Mouse (Mus musculus) lung, embryonic 14.5 days (tissue): Measurements from ENCODE around the gene Prpsap2. TPM values are rescaled to one million over a fixed set of nuclear protein-coding genes. Genes with fewer than 3 reads are reported as not detected.
"Not testable (repeated sequence)": the region's sequence is repeated elsewhere in the genome, so short reads cannot be mapped to it uniquely, and the experiment has no call there.

Experiments used
- ATAC-seq: fragments of 200-750 bp; cut with Nextera tagmentation; 2 replicates; pipeline ENCODE4 v1.8.0; 2017; ENCODE audit warnings: mild to moderate bottlenecking, moderate TSS enrichment, moderate library complexity; ENCODE audit not compliant: insufficient read depth
- DNase-seq: peaks from one replicate; pipeline ENCODE4 v3.0.0-alpha.2; 2015
- H3K27ac ChIP-seq: fragments of 300-500 bp; sonication (generic); 2 replicates; pipeline ENCODE4 v1.5.1; 2014; ENCODE audit warnings: low read depth, mild to moderate bottlenecking, moderate library complexity
- H3K27me3 ChIP-seq: fragments of 300-500 bp; sonication (generic); 2 replicates; pipeline ENCODE4 v1.6.1; 2014; ENCODE audit warnings: low read length, control low read depth; ENCODE audit not compliant: insufficient read depth
- H3K36me3 ChIP-seq: fragments of 300-500 bp; sonication (generic); 2 replicates; pipeline ENCODE4 v1.6.1; 2014; ENCODE audit warnings: control low read depth; ENCODE audit not compliant: insufficient read depth
- H3K4me1 ChIP-seq: fragments of 300-500 bp; sonication (generic); 2 replicates; pipeline ENCODE4 v1.6.1; 2014; ENCODE audit warnings: antibody characterized with exemption, control low read depth; ENCODE audit not compliant: insufficient read depth
- H3K4me2 ChIP-seq: fragments of 300-500 bp; sonication (generic); 2 replicates; pipeline ENCODE4 v1.6.1; 2014; ENCODE audit warnings: mild to moderate bottlenecking
- H3K4me3 ChIP-seq: fragments of 300-500 bp; sonication (generic); 2 replicates; pipeline ENCODE4 v1.5.1; 2014; ENCODE audit warnings: low read depth, low read length
- H3K9ac ChIP-seq: fragments of 300-500 bp; sonication (generic); 2 replicates; pipeline ENCODE4 v1.6.1; 2014
- H3K9me3 ChIP-seq: fragments of 300-500 bp; sonication (generic); 2 replicates; pipeline ENCODE4 v1.6.1; 2016; ENCODE audit warnings: low read depth, low read length, control low read depth
- CTCF ChIP-seq: IDR thresholded peaks from 2 replicates; pipeline ENCODE4 v1.5.1; 2016; ENCODE audit warnings: antibody characterized with exemption, low read depth
- WGBS: fragments of 180-500 bp; shearing (Covaris S2); extraction: QIAGEN DNeasy Blood & Tissue Kit; methylation state at CpG from one replicate; pipeline ENCODE4 v1.1.7; 2014; 5-methylcytosine and 5-hydroxymethylcytosine counted together
- polyA plus RNA-seq: library from polyadenylated mRNA; unstranded; fragments of >200 nt; fragmentation: Nextera tagmentation; extraction: Ambion mirVana; gene quantifications from 2 replicates; pipeline ENCODE4 v1.2.1, GENCODE M21; 2014

Prpsap2 gene
- 26.7 and 28.6 TPM in 2 replicates for polyA plus RNA-seq

DNA sequence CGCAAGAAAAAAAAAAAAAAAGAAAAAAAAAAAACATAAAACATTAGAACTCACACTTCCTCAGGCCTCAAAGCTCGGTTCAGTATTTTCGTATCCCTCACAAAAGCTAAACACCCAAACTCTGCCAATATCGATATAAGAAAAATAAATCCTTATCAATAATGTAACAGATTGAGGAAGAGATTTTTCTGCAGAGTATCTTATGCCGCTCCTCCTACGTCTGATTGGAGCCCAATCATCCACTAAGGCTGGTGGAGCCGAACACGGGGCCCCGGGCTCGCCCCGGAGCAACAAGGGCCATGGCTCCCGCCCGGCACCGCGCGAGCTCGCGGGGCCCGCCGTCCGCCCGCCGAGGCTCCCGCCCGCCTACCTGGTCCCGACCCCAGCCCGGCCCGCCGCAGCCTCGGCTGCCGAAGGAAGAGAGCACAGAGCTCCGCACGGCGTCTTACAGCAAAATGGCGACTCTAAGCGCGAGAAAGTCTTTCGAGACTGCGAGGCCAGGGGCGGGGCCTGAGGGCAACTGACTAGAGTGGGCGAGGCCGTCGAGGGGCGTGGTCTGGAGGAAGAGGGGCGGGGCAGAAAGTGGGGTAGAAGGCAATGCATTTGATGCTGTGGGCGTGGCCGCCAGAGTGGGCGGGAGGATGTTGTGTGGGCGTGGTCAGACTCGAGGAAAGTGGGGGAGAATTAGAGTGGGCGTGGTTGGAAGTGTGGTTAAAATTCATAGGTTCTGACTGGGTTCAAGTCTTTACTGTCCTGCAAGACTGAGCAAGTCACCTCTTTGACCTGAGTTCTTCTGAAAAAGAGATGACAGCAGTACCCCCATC is at the start of gene Prpsap2:
TSS of gene Prpsap2 (minus strand) at position 505 of the 824 bp plus-strand sequence.
- Histone ChIP-seq H3K4me1 (no peaks in the 10 kb centered on the region), H3K9ac (peak within 1 kb of the TSS; percentile 77), H3K27me3 (no peaks in the 10 kb centered on the region), H3K27ac (peak within 1 kb of the TSS; percentile 87), H3K9me3 (no peaks in the 10 kb centered on the region), H3K4me3 (peak within 1 kb of the TSS; percentile 60), H3K36me3 (no peaks in the 10 kb centered on the region), H3K4me2 (peak within 1 kb of the TSS; percentile 73)
- peak; percentile 95 for ATAC-seq
- peak; percentile 99 for DNase-seq
- no peak for TF ChIP-seq CTCF
- under 1% methylated on average over 51 of the region's 51 CpGs for WGBS

DNA sequence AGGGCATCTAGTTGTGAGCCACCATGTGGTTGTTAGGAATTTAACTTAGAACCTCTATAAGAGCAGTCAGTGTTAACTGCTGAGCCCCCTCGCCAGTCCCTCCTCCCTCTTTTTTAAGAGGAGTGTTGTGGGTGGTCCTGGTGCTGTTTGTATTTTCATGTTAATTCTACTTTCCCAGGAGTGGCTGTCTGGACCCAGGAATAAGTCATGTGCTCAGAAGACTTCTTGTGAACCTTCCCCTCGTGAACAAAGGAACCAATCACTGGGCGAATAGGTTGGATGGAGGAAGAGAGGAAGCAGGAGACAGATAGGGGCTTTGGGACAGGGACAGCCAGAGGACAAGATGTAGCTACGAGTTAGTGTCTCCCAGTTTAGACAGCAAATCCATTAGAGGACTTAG is 47.9 kb upstream of the Prpsap2 start:
- DNase-seq (peak; percentile 25), ATAC-seq (peak; percentile 21; the same call in 1 of the 2 replicates)
- no peak overlapping the region for H3K27ac ChIP-seq
- no peaks in the 10 kb centered on the region for H3K27me3 ChIP-seq
- H3K4me3 ChIP-seq, result no peak overlapping the region
- H3K4me1 ChIP-seq, result no peaks in the 10 kb centered on the region
- TF ChIP-seq CTCF, result no peak
- WGBS, result 44% methylated on average over 4 of the region's 4 CpGs
- H3K36me3 ChIP-seq, result peaks cover 52% of the 10 kb centered on the region
- H3K9ac ChIP-seq, result no peak overlapping the region
- H3K4me2 ChIP-seq, result no peak overlapping the region
- no peaks in the 10 kb centered on the region for H3K9me3 ChIP-seq

- DNase-seq, result peak; percentile 92
- peaks cover 43% of the 10 kb centered on the region for H3K36me3 ChIP-seq
- peak; percentile 58; the same call in 1 of the 2 replicates for ATAC-seq
- no peaks in the 10 kb centered on the region for H3K27me3 ChIP-seq
- no peak for TF ChIP-seq CTCF
- H3K27ac ChIP-seq, result no peak overlapping the region
- H3K4me2 ChIP-seq, result no peak overlapping the region
- no peak overlapping the region for H3K4me3 ChIP-seq
- no peak overlapping the region for H3K9ac ChIP-seq
- H3K9me3 ChIP-seq, result no peaks in the 10 kb centered on the region
- WGBS, result 61% methylated on average over 2 of the region's 2 CpGs
- H3K4me1 ChIP-seq, result no peaks in the 10 kb centered on the region
These were observed 46.7 kb upstream of the Prpsap2 start for GRCm38 (mm10) chr11:61808551-61809117.

DNA sequence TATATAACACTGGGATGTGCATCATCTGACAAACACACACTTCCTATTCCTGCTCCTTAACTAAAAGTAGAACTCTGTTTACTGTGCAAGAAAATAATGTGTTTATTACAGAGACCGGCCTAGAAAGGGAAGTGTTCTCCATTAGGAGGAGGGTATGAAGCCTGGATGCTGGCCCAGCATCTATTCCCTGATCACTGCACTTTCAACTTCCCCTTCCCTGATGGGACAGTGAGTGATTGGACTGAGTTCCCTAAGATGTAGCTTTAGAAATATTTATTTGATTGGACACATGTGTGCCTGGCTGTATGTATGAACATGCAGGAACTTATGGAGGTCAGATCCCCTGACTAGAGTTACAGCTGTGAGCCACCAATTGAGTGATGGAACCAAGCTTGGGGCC is 31.6 kb upstream of the Prpsap2 start:
- H3K36me3 ChIP-seq, result peaks cover 38% of the 10 kb centered on the region
- no peaks in the 10 kb centered on the region for H3K4me1 ChIP-seq
- no peak overlapping the region for H3K9ac ChIP-seq
- no peaks in the 10 kb centered on the region for H3K27me3 ChIP-seq
- H3K4me3 ChIP-seq, result no peak overlapping the region
- no peak for DNase-seq
- no peaks in the 10 kb centered on the region for H3K9me3 ChIP-seq
- H3K4me2 ChIP-seq, result no peak overlapping the region
- 83% methylated on average over 1 of the region's 1 CpGs for WGBS
- no peak for ATAC-seq
- H3K27ac ChIP-seq, result no peak overlapping the region
- no peak for TF ChIP-seq CTCF

GRCm38 (mm10) chr11:61788550-61788949 is 26.7 kb upstream of the Prpsap2 start:
- no peak overlapping the region for H3K27ac ChIP-seq
- H3K9ac ChIP-seq, result no peak overlapping the region
- no peaks in the 10 kb centered on the region for H3K4me1 ChIP-seq
- TF ChIP-seq CTCF, result no peak
- DNase-seq (no peak), ATAC-seq (no peak)
- H3K4me3 ChIP-seq, result no peak overlapping the region
- H3K27me3 ChIP-seq, result no peaks in the 10 kb centered on the region
- H3K36me3 ChIP-seq, result peaks cover 48% of the 10 kb centered on the region
- WGBS, result 94% methylated on average over 1 of the region's 1 CpGs
- H3K9me3 ChIP-seq, result no peaks in the 10 kb centered on the region
- H3K4me2 ChIP-seq, result no peak overlapping the region

- not testable (repeated sequence) for H3K27me3 ChIP-seq, H3K9ac ChIP-seq, ATAC-seq, H3K27ac ChIP-seq, H3K4me2 ChIP-seq, H3K9me3 ChIP-seq, H3K4me1 ChIP-seq, H3K4me3 ChIP-seq, DNase-seq
- WGBS, result 93% methylated on average over 3 of the region's 3 CpGs
- H3K36me3 ChIP-seq, result peaks cover 48% of the 10 kb centered on the region
These were observed 20.6 kb upstream of the Prpsap2 start for GRCm38 (mm10) chr11:61782526-61782925.

DNA sequence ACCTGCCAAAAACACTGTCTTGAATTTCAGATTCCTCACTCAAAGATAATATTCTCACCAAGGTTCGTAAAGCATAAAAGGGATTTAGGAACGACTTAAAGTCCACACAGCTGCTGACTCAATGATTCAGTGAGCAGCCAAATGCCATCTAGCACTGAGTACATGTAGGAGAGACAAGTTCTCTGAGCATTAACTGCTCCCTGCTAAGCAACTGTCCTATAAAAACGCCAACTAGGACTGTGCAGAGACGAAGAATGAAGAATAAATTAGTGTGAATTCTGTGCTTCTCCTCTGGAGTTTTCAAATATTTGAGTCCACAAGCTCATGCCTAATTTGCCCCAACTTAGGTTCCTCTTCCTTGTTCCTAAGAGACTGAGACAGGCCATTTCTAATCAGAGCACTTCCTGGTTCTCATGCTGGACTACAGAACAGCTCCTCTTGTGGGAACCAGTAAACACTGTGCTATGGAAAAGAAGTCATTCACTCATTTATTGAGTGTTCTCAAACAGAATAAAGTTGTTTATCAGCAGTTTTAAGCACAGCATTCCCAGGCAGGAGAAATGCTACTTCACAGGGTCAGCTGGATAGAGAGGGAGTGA is 12.8 kb upstream of the Prpsap2 start:
- H3K4me1 ChIP-seq, result no peaks in the 10 kb centered on the region
- no peaks in the 10 kb centered on the region for H3K27me3 ChIP-seq

More for the DNA sequence above, 12.8 kb upstream of the Prpsap2 start:
- no peak overlapping the region for H3K4me3 ChIP-seq
- no peaks in the 10 kb centered on the region for H3K9me3 ChIP-seq
- no peak overlapping the region for H3K9ac ChIP-seq
- ATAC-seq (no peak), DNase-seq (no peak)
- H3K36me3 ChIP-seq, result peaks cover 24% of the 10 kb centered on the region
- no peak overlapping the region for H3K27ac ChIP-seq
- H3K4me2 ChIP-seq, result no peak overlapping the region
- 89% methylated on average over 4 of the region's 4 CpGs for WGBS
- TF ChIP-seq CTCF, result no peak
